Mouse (Mus musculus) gastrocnemius, adult 18-20 months (tissue): ENCODE measurements around the gene Il1f9. TPM values are rescaled to one million over a fixed set of nuclear protein-coding genes. Genes with fewer than 3 reads are reported as not detected.
"Not testable (repeated sequence)": the region's sequence is repeated elsewhere in the genome, so short reads cannot be mapped to it uniquely, and the experiment has no call there.

Experiments
- DNase-seq: peaks from one replicate; pipeline ENCODE4 v3.0.0; 2021; ENCODE audit warnings: low spot score
- long read RNA-seq, 2 experiments: library from polyadenylated mRNA; stranded (forward); transcript quantifications; one replicate each; pipeline ENCODE4 v2.0.0; 2021
- total RNA-seq, 2 experiments: library from RNA; stranded (reverse); gene quantifications; 2 replicates each; pipeline ENCODE4 v1.2.3; 2021

The Il1f9 gene
- total RNA-seq: not detected
- long read RNA-seq, experiment 1: 0 reads
- long read RNA-seq, experiment 2: 0 reads

DNA sequence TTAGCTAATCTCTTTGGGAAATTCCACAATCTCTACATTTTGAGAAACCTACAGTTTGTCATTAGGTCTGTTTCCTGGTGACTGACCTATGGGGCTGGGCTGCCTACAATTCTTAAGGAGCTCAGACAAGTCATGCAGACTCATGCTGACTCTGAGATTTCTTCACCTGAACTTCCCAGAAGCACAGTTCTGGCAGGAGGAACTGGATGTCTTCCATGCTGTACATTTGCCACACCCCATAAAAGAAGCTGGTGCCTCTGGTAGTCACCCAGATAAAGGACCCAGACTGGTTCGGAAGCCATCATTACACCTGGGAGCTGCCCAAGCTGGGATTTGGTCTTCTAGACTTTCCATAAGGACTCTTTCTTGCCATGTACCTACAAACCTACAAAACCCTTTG lies at the start of gene Il1f9:
Gene Il1f9, plus strand, starts transcription at position 301 of the 400 bp plus-strand sequence.
- DNase-seq: no peak

DNA sequence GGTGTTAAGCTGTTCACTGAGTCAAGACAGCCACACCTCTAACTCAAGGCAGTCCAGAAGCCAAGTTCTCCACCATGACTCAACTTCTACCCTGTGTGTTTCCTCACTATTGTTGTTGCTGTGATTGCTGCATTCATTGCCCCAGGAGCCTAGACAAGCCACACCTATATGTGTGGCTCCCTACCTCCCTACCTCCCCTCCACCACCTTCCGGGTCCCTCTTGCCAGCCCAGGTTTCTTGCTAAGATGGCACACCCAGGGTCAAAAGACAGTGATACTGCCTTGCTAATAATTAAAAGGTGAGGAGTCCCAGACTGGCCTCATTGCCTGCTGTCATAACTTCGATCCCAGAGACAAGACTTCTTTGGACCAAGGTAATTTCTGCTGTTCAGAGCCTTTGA lies 33.4 kb upstream of the Il1f9 start, which contains the start of gene Il1f8:
Gene Il1f8, plus strand, starts transcription at position 301 of the 400 bp plus-strand sequence.
- DNase-seq: no peak

DNA sequence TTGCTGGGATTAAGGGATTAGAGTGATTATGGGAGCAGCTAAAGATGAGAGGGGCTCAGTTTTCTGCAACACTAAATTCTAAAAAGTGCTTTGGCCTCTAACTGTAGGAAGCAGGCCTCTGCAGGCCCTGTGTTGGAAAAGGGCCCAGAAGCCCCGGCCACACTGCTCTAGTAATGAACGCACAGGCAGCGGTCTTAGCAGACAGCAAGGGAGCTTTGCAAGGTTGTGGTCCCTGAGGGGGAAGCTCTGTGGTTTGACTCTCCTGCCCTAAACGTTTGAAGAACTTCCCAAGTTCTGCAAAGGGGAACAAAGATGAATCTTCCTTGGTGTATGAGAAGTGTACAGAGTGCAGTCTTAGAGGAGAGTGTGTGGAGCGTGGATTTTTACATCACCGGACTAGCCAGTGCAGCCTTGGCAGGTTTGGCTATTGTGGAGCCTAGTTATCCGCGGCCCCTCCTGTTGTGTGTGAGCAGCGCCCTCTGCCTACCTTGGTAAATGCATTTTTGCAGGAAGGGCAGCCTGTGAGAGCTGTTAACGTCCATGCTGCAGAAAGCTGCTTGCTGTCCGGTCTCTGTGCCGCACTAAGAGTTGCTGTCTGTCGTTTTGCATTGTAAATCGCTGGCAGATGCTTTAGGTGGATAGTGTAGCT lies 4.5 kb upstream of the Il1f9 start:
- peak; percentile 21 for DNase-seq

DNA sequence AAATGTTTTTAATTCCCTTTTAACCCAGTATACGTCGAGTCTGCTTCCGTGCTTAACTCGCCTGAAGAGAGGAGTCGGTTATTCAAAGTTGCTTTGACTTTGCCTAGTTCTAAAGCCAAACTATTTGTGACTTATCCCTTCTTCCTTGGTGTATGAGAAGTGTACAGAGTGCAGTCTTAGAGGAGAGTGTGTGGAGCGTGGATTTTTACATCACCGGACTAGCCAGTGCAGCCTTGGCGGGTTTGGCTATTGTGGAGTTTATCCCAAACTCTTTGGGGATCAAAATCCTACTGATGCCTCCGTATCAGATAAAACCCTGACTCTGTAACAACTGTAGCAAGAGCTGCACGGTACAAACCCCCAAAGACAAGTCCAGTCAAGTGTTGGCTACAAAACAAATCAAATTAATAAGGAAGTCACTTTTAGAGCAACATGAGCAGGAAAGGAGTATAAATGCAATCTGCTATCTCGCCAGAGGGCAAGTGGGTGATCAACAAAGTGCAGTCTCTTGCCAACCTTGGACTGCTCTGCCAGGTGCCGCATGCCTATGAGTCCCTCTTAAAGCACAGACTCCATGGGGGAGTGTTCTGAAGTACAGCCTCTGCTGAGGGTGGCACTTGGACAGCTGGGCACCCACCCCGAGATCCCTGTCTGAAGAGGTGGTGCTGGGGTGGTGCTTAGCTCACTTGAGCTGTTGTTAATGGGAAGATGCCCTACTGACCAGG lies 3.7 kb upstream of the Il1f9 start:
- DNase-seq: not testable (repeated sequence)

DNA sequence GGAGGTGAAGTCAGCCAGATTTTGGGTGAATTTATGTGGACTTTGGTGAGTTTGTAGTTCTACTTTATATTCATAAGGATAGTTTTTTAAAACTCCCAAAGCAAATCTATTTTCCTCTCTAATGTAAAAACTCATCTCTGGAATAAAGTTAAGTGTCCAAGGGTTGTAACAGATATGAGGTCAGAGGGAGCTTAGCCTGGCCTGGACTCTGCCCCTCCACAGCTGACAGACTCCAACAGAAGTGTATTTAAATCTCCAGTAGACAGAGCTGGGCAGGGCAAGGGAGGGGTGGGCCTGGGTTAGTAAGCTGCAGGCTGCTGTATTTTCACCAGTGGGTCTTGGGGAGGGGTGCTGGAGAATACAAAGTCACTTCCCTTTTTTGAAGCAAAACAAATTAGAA lies 2.2 kb upstream of the Il1f9 start:
- not testable (repeated sequence) for DNase-seq

DNA sequence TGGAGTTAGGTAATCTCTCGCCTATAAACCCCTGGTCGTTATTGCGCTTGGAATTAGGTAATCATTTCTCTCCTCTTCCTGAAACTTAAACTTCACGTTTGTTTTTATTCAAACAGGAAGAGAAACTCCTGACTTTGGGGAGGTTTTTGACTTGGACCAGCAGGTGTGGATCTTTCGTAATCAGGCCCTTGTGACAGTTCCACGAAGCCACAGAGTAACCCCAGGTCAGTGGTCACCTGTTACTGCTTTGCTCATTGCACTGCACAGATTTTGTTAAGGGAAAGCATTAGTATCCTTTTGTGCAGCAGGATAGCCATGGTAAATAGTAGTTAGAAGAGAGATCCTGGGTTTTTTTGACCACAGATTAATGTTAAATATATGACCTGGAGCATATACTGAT lies 1.3 kb downstream of the Il1f9 start:
- no peak for DNase-seq

DNA sequence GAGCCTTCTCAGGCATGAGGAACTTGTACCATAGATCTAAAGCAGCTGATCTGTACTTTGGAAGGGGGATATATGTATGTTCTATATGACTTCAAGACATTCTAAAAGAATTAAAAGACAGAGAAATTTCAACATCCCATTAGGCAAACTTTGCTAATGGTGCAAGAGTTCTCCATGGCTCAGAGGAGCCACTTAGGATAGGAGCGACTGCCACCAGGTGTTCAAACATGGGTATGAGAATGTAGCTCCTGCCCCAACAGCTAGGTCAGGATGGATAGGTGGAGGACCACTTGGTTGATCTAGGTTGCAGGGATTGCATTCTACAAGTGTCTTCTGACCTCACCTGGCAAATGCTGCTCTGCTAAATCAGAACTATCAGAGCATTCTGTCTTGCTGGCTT lies 1.9 kb downstream of the Il1f9 start:
- DNase-seq: no peak

DNA sequence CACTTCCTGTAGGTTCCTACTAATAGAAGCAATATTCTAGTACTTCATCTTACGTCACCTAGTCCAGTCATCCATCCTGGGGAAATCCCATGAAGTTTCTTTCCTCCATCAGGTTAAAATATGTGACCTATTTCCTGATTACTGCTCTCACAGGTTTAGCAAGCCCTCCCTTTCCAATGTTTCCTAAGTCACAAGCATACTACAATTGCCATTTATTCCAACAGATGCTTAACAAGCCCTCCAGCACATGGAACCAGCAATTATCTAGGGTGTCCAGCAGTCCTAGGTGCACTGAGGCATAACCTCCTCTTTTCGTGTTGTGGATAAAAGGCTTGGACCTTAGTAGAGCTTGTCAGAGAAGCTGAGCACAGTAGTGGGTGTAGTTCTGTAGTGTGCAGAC lies 28.8 kb downstream of the Il1f9 start, which contains the start of gene Il1f6:
Gene Il1f6, plus strand, starts transcription at position 301 of the 400 bp plus-strand sequence.
- DNase-seq: no peak

DNA sequence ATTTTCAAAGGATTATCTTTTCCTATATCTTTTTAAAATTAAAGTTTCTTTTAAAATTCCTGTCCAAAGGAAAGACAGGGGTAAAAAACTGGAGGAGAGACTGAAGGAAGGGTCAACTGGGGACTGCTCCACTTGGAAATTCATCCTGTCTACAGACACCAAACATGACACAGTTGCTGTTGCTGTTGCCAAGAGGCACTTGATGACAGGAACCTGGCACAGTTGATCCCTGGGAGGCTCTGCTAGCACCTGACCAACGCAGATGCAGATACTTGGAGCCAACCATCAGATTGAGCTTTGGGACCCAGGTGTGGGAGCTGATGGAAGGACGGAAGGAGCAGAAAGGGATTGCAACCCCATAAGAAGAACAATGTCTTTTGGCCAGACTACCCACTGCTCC lies 40.9 kb downstream of the Il1f9 start:
- no peak for DNase-seq

Other genes with a start within 250 kb of the Il1f9 start
- 1 to 10 TPM; 6.4 to 7.6 TPM for gene Hnmt, start 137.1 kb upstream of the Il1f9 start, total RNA-seq
- not detected for gene Tbpl2, start 89.9 kb upstream of the Il1f9 start, total RNA-seq
- gene Il1f8, start 33.3 kb upstream of the Il1f9 start, total RNA-seq: not detected
- gene Il1f6, start 28.9 kb downstream of the Il1f9 start, total RNA-seq: not detected
- gene Il1f5, start 90.5 kb downstream of the Il1f9 start, total RNA-seq: not detected
- gene Il1f10, start 104.7 kb downstream of the Il1f9 start, total RNA-seq: not detected
- not detected for gene Il1rn, start 150.4 kb downstream of the Il1f9 start, total RNA-seq
- gene Psd4, start 181.1 kb downstream of the Il1f9 start, total RNA-seq: under 1 TPM; 0.14 to 0.53 TPM